Mouse (Mus musculus): ENCODE results near the gene Git1. TPM values are rescaled to one million over a fixed set of nuclear protein-coding genes. Genes with fewer than 3 reads are reported as not detected.

The Git1 gene
- polyA plus RNA-seq, 1 experiment = 36.2 TPM

DNA sequence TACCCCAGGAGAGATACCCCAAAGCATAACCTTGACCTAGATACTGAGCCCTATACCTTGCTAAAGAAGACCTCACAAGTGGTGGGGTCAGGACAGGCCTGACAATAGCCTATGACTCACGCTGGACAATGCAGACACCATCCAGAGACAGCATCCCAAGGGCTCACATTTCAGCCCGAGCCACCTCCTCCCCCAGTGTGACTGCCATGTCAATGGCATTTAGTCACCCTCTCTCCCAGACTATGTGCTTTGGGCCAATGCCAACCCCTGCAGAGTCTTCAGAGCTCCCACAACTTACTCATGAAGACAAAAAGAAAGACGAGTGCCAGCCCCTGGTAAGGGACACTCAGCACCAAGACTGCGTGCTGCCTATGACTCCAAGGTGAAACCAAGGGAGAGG lies 28.7 kb upstream of the Git1 start:
- Histone ChIP-seq H3K27ac (ENCODE audit: insufficient read depth, low read length) (no peak overlapping the region), H3K27me3 (ENCODE audit: control insufficient read depth, insufficient read depth, low read length) (peaks cover 13% of the 10 kb centered on the region), H3K4me1 (ENCODE audit: control insufficient read depth, insufficient read depth, insufficient read length) (peaks cover 7% of the 10 kb centered on the region), H3K36me3 (ENCODE audit: control insufficient read depth, insufficient read depth, low read length) (no peaks in the 10 kb centered on the region), H3K4me3 (ENCODE audit: extremely low read depth, insufficient read depth, insufficient read length) (no peak overlapping the region)
- no peak for DNase-seq (ENCODE audit: low read depth in 1 of 2, low spot score in 2 of 2)
- WGBS = 79% methylated on average over 4 of the region's 4 CpGs
- TF ChIP-seq POLR2A (IDR thresholded peaks at IDR 0.05; ENCODE audit: low read depth, low read length) = no peak
- no peak for TF ChIP-seq CTCF (IDR thresholded peaks at IDR 0.05; ENCODE audit: extremely low read depth, insufficient read depth, insufficient read length, insufficient replicate concordance)

DNA sequence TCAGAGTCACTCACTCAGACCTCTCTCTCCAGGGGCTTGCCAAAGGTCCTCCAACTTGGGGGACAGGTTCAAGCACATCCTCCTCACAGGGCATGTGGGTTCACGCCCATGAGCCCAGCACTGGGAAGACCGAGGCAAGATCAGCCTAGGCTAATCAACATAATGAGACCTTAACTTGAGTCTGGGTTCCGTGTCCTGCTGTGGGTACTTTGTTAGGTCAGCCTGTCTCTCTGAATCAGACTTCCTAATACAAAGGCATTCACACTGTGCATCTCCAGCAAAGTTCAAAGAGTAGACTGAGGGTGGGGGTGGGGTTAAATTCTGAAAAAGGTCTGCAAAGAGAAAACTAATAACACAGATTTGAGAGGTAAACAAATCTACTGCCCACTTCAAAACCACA lies 28.3 kb upstream of the Git1 start:
- peaks cover 7% of the 10 kb centered on the region for H3K4me1 ChIP-seq (ENCODE audit: control insufficient read depth, insufficient read depth, insufficient read length)
- H3K27ac ChIP-seq (ENCODE audit: insufficient read depth, low read length) = no peak overlapping the region
- DNase-seq (ENCODE audit: low read depth in 1 of 2, low spot score in 2 of 2) = no peak
- H3K4me3 ChIP-seq (ENCODE audit: extremely low read depth, insufficient read depth, insufficient read length) = no peak overlapping the region
- WGBS = 85% methylated on average over 3 of the region's 3 CpGs
- H3K36me3 ChIP-seq (ENCODE audit: control insufficient read depth, insufficient read depth, low read length) = no peaks in the 10 kb centered on the region
- peaks cover 13% of the 10 kb centered on the region for H3K27me3 ChIP-seq (ENCODE audit: control insufficient read depth, insufficient read depth, low read length)
- no peak for TF ChIP-seq POLR2A (IDR thresholded peaks at IDR 0.05; ENCODE audit: low read depth, low read length)
- TF ChIP-seq CTCF (IDR thresholded peaks at IDR 0.05; ENCODE audit: extremely low read depth, insufficient read depth, insufficient read length, insufficient replicate concordance) = no peak

DNA sequence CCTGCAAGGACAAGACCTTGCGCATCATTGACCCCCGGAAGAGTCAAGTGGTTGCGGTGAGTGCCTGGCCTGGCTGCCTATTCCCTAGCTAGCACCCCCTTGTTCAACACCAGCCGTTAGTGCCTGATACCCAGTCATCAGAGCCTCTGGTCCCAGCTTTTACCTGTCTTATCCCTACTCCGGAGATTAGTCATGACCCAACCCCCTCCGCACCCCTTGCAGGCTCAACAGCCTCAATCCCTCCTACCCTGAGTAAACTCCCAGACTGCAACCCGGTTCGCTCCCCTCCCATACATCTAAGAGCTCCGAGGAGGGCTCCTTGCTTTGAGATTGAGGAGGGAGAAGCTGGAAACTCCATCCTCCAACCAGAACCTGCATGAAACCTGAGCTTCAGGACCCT lies 26.8 kb upstream of the Git1 start:
- no peak overlapping the region for H3K4me3 ChIP-seq (ENCODE audit: extremely low read depth, insufficient read depth, insufficient read length)
- WGBS = 58% methylated on average over 9 of the region's 9 CpGs

DNA sequence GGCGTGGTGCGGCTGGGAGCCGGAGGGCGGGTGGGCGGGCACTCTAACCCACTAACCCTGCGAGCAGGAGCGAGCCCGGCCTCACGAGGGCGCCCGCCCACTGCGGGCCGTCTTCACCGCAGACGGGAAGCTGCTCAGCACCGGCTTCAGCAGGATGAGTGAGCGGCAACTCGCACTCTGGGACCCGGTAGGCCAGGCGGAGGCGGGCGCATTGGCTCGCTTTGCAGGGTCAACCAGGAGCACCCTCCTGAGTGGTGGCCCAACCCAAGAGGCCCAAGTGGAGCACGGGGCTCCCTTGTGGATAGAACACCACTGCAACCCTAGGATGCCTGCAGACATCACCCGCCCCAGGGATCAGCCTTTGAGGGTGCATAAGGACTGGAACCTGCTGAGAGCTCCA lies 26.2 kb upstream of the Git1 start:
- WGBS = 4% methylated on average over 25 of the region's 25 CpGs

More for the DNA sequence above, 26.8 kb upstream of the Git1 start:
- TF ChIP-seq POLR2A (IDR thresholded peaks at IDR 0.05; ENCODE audit: low read depth, low read length) (no peak), CTCF (IDR thresholded peaks at IDR 0.05; ENCODE audit: extremely low read depth, insufficient read depth, insufficient read length, insufficient replicate concordance) (no peak)
- Histone ChIP-seq H3K27ac (ENCODE audit: insufficient read depth, low read length) (no peak overlapping the region), H3K27me3 (ENCODE audit: control insufficient read depth, insufficient read depth, low read length) (peaks cover 13% of the 10 kb centered on the region), H3K36me3 (ENCODE audit: control insufficient read depth, insufficient read depth, low read length) (no peaks in the 10 kb centered on the region), H3K4me1 (ENCODE audit: control insufficient read depth, insufficient read depth, insufficient read length) (peaks cover 7% of the 10 kb centered on the region)
- DNase-seq (ENCODE audit: low read depth in 1 of 2, low spot score in 2 of 2) = no peak

DNA sequence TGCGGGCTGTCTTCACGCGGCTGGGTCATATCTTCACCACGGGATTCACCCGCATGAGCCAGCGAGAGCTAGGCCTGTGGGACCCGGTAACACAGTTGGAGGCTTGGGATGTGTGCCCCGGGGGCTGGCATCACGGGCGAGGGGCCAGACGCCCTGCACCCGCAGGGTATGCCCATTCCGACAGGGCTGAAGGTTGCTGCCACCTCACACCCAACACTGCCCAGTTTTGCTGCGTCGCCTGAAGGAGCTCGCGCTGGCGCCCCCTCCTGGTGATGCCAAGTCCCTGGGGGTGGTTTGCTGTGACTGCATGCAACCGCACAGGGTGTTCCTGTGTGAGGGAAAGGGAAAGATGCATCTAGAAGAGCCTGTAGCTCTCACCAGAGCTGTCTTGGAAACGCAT lies 25.6 kb upstream of the Git1 start:
- Histone ChIP-seq H3K4me3 (ENCODE audit: extremely low read depth, insufficient read depth, insufficient read length) (peak overlapping the region; percentile 12; the same call in 1 of the 2 replicates), H3K27ac (ENCODE audit: insufficient read depth, low read length) (no peak overlapping the region), H3K4me1 (ENCODE audit: control insufficient read depth, insufficient read depth, insufficient read length) (peaks cover 7% of the 10 kb centered on the region), H3K36me3 (ENCODE audit: control insufficient read depth, insufficient read depth, low read length) (no peaks in the 10 kb centered on the region), H3K27me3 (ENCODE audit: control insufficient read depth, insufficient read depth, low read length) (peaks cover 8% of the 10 kb centered on the region)
- 7% methylated on average over 20 of the region's 20 CpGs for WGBS
- DNase-seq (ENCODE audit: low read depth in 1 of 2, low spot score in 2 of 2) = peak; percentile 47 to 77
- TF ChIP-seq POLR2A (IDR thresholded peaks at IDR 0.05; ENCODE audit: low read depth, low read length) = no peak
- peak; percentile 91 for TF ChIP-seq CTCF (IDR thresholded peaks at IDR 0.05; ENCODE audit: extremely low read depth, insufficient read depth, insufficient read length, insufficient replicate concordance)

More for the DNA sequence above, 26.2 kb upstream of the Git1 start:
- peak; percentile 74 for TF ChIP-seq CTCF (IDR thresholded peaks at IDR 0.05; ENCODE audit: extremely low read depth, insufficient read depth, insufficient read length, insufficient replicate concordance)
- TF ChIP-seq POLR2A (IDR thresholded peaks at IDR 0.05; ENCODE audit: low read depth, low read length) = no peak
- Histone ChIP-seq H3K27me3 (ENCODE audit: control insufficient read depth, insufficient read depth, low read length) (peaks cover 13% of the 10 kb centered on the region), H3K36me3 (ENCODE audit: control insufficient read depth, insufficient read depth, low read length) (no peaks in the 10 kb centered on the region), H3K4me3 (ENCODE audit: extremely low read depth, insufficient read depth, insufficient read length) (no peak overlapping the region), H3K27ac (ENCODE audit: insufficient read depth, low read length) (no peak overlapping the region), H3K4me1 (ENCODE audit: control insufficient read depth, insufficient read depth, insufficient read length) (peaks cover 7% of the 10 kb centered on the region)
- DNase-seq (ENCODE audit: low read depth in 1 of 2, low spot score in 2 of 2) = peak; percentile 35 to 81

DNA sequence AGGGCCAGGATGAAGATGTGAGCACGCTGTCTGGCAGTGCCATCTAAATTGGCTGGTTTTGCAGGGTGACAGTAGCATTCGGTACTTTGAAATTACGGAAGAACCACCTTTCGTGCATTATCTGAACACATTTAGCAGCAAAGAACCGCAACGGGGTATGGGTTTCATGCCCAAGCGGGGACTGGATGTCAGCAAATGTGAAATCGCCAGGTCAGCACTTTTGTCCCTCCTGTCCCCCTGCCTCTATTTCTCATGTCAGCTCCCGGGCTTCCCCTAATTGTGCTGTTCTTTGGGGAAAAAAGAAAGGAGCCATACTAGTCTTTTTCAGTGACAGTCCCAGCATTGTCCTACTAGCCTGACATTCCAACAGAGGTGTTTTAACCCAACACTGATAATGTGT lies 25.0 kb upstream of the Git1 start:
- no peak for DNase-seq (ENCODE audit: low read depth in 1 of 2, low spot score in 2 of 2)
- no peak overlapping the region for H3K4me3 ChIP-seq (ENCODE audit: extremely low read depth, insufficient read depth, insufficient read length)
- WGBS = 91% methylated on average over 9 of the region's 9 CpGs
- H3K27me3 ChIP-seq (ENCODE audit: control insufficient read depth, insufficient read depth, low read length) = peaks cover 3% of the 10 kb centered on the region; the same call in 1 of the 2 replicates
- no peak overlapping the region for H3K27ac ChIP-seq (ENCODE audit: insufficient read depth, low read length)
- H3K4me1 ChIP-seq (ENCODE audit: control insufficient read depth, insufficient read depth, insufficient read length) = peaks cover 7% of the 10 kb centered on the region
- TF ChIP-seq CTCF (IDR thresholded peaks at IDR 0.05; ENCODE audit: extremely low read depth, insufficient read depth, insufficient read length, insufficient replicate concordance) (no peak), POLR2A (IDR thresholded peaks at IDR 0.05; ENCODE audit: low read depth, low read length) (no peak)
- H3K36me3 ChIP-seq (ENCODE audit: control insufficient read depth, insufficient read depth, low read length) = no peaks in the 10 kb centered on the region

DNA sequence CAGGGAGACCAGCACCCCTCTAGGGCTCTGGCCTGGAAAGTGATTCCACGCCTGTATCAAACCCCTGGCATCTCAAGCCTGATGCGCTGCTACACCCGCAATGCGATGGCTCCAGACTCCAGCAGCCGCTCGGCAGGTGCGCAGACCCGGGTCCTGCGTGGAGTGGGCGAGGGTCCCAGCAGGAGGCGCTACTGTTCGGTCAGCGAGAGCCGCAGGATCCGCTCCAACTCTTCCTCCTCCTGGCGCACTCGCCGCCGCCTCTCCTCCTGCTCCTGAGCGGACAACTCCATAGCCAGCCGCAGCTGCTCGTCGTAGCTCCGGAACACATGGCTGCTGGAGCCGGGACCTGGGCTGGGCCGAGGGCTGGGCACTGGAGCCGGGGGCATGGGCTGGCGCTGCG lies 22.0 kb upstream of the Git1 start:
- H3K4me1 ChIP-seq (ENCODE audit: control insufficient read depth, insufficient read depth, insufficient read length) = peaks cover 7% of the 10 kb centered on the region
- TF ChIP-seq POLR2A (IDR thresholded peaks at IDR 0.05; ENCODE audit: low read depth, low read length) = no peak
- no peak for TF ChIP-seq CTCF (IDR thresholded peaks at IDR 0.05; ENCODE audit: extremely low read depth, insufficient read depth, insufficient read length, insufficient replicate concordance)
- H3K27ac ChIP-seq (ENCODE audit: insufficient read depth, low read length) = no peak overlapping the region
- WGBS = 95% methylated on average over 29 of the region's 29 CpGs
- H3K4me3 ChIP-seq (ENCODE audit: extremely low read depth, insufficient read depth, insufficient read length) = no peak overlapping the region
- no peaks in the 10 kb centered on the region for H3K36me3 ChIP-seq (ENCODE audit: control insufficient read depth, insufficient read depth, low read length)
- no peak for DNase-seq (ENCODE audit: low read depth in 1 of 2, low spot score in 2 of 2)
- H3K27me3 ChIP-seq (ENCODE audit: control insufficient read depth, insufficient read depth, low read length) = no peaks in the 10 kb centered on the region
